Mouse (Mus musculus): ENCODE measurements around the gene Fbln5.
A peak's percentile ranks its signal among the peaks of the same experiment; 100 is the strongest.

The Fbln5 gene

DNA sequence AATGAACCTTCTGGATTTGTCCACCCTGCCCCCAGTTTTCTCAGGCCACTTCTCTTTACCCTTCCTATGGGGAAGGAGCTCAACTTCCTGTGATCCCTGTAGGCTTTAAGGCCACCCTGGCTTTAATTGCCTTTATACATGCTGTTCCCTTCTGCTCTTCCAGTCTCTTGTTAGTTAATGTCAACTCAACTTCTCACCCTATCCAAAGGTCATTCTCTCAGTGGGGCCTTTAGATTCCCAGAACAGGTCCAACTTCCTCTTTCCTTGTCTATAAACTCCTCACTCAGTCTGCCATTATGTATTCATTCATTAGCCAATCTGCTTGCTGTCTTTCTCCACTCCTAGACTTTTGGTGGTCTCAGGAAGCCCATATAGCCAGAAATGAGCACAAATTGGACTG is 60.2 kb downstream of the Fbln5 start:
- no peak for DNase-seq

- DNase-seq, result no peak
Observed at GRCm38 (mm10) chr12:101742375-101742774, 76.5 kb downstream of the Fbln5 start.

- no peak for DNase-seq
Observed at GRCm38 (mm10) chr12:101740486-101740885, 78.4 kb downstream of the Fbln5 start.

GRCm38 (mm10) chr12:101740045-101740444 is 78.8 kb downstream of the Fbln5 start:
- no peak for DNase-seq

DNA sequence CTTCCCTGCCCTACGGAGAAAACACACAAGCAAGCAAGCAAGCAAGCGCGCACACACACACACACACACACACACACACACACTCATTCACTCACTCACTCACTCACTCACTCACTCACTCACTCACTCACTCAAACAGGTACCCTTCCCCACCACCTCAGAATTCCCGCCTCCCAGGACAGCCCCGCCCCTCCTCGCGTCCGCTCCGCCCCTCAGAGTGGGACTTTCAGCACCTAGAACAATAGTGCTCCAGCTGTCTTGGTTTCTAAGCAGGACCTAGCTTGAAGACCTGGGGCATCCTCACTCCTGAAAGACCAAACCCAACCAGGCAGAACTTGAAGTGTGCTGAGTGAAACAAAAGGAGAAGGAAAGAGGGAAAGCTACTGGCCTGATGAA is 100.1 kb downstream of the Fbln5 start:
- no peak for DNase-seq

GRCm38 (mm10) chr12:101718054-101718754 is 100.7 kb downstream of the Fbln5 start, which contains the start of gene Tc2n:
Gene Tc2n (minus strand): TSS chr12:101718523.
- peak; percentile 32 for DNase-seq

DNA sequence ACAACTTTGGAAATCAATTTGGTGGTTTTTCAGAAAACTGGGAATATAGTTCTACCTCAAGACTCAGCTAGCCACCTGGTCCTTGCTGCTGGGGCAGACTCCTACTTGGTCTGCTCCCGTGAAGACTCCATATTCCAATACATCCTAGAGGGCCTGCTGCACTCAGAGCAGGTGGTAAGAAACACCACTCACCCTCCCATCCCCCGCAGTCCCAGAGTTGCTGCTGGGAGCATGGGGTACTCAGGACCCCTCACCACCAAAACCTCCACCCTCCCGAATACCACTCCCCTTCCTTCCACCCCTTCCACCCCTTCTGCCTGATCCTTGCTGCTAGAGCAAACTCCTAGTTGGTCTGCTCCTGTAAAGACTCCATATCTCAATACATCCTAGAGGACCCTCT is 119.7 kb downstream of the Fbln5 start:
- no peak for DNase-seq
